Mouse (Mus musculus): ENCODE data around the gene Lrrc49. TPM values are rescaled to one million over a fixed set of nuclear protein-coding genes. Genes with fewer than 3 reads are reported as not detected.
A peak's percentile ranks its signal among the peaks of the same experiment; 100 is the strongest.

Lrrc49 gene
- total RNA-seq, 2 experiments from 2014 or later: 54.4 to 58.3 TPM

DNA sequence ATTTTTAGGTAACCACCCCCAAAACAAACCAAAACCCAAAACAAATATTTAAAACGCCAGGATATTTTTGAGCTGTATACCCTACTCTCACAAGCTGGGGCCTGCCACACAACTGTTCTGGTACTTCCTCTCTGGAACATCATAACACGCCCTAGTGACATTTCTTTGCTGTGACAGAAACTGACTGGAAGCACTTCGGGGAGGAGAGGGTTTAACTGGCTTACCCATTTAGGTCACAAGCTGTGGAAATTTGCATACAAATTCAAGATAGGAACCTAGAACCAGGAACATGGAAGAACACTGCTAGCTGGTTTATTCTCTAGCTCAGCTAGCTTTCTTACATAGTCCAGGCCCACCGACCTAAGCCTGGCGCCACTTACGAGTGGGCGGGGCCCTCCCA lies 92.6 kb downstream of the Lrrc49 start:
- DNase-seq: no peak

DNA sequence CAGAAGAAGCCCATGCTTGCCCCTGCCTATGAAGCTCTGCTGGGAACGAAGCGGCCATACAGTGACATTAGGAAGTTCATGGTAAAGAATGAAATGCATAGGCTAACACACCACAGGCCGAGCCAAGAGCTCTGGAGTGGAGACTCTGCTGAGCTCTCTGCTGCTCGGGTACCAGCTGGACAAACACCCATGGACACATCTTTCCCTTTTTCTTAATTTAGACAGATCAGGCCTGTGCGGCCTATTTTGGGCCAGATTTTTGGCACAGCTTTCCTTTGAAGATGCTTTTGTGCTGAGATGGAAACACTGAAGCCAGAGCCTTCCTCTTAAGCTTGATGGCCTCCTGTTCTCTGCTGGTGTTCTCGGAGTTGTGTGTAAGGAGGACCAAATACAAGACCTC lies 95.0 kb downstream of the Lrrc49 start:
- DNase-seq: peak in 1 of 2 experiments; percentile 16

DNA sequence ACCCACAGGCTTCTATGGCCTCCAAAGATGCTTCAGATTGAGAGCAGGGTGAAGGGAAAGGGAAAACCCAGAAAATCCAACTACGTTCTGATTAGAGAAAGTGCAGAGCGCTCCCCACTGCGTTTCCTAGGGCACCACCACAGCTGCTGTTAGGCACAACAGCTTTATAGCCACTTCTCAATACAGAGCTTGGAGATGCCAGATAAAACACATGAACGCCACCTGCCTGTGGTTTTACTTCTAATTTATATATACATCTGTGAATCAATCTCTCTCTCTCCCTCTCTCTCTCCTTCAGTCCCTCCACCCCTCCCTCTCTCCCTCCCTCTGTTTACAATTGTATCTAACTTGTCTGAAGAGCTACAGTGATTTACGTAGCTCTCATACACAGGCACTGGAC lies 95.6 kb downstream of the Lrrc49 start:
- DNase-seq: no peak

DNA sequence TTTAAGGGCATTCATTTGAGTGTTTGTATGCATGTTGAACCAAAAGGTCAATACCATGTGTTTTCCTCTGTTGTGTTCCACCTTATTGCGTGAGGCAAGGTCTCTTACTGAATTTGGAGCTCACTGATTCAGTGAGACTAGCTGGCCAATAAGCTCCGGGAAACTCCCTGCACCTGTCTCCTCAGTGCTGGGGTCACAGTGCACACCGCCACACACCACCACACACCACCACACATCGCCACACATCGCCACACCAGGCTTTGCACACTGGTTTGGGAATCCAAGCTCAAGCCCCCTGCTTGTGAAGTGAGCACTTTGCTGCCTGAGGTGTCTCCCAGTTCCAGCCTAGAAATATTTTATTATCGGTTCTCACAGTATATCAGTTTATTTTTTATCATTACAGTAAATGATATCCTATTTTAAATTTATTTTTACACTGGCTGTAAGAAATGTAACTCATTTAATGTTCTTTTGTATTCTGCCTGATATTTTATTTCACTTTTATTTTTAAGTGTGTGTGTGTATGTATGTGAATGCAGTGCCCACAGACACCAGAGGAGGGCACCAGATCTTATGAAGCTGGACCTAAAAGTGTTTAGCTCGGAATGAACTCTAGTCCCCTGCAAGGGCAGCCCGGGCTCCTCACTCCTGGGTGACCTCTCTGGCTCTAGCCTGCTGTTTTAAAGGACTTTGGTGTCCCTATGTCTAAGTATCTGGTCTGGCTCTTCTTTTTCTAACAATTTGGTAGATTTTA lies 96.9 kb downstream of the Lrrc49 start:
- DNase-seq: no peak

DNA sequence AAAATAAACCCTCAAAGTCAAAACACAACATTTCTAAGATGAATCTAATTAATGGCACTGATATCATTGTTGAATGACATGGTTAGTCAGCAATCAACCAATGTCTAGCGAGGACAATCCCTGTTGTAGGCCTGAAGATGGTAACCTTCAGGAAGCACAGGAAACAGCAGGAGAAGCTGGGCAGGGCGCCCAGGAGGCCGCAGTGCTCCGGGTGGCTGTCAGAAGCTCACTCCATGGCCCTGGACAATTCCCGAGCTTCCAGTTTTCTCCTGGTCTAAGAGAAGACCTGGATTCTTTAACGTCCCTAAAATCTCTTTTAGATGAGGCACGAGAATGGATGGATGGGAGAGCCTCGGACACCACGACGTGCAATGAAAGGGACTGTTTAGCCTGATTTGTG lies 99.0 kb downstream of the Lrrc49 start:
- no peak for DNase-seq

DNA sequence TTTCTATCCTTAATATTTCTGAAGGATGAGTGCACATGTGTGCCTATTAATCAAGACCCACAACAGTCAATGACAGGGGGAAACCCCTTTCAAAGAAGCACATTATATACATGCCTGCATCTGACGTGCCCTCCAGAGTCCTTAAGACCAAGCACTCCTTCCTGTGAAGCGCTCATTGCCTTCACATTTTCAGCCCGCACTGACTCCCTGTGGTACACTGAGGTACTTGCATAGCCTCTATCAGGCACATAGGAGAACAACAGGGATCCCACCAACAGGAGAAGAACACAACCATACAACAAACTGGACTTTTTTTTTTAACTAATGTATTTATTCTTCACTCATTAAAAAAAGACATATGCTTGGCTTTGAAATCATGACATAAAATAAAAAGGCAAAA lies 101.0 kb downstream of the Lrrc49 start:
- no peak for DNase-seq

DNA sequence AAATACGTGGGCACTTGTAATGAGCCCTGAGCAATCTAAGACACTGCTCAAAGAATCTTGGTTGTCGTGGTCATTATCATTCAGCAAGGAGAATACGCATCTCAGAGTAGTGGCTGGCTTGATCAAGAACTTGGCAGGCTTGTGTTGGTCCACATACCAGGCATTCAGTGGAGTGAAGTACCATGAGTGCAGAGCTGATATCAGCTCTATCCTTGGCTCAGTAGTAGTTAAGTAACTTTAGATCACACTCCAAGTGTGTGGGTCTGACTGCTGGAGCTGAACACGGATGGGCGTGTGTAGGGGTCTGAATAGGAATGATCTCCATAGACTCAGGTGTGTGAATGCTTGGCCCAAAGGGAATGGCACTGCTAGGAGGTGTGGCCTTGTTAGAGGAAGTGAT lies 102.8 kb downstream of the Lrrc49 start:
- DNase-seq: no peak

DNA sequence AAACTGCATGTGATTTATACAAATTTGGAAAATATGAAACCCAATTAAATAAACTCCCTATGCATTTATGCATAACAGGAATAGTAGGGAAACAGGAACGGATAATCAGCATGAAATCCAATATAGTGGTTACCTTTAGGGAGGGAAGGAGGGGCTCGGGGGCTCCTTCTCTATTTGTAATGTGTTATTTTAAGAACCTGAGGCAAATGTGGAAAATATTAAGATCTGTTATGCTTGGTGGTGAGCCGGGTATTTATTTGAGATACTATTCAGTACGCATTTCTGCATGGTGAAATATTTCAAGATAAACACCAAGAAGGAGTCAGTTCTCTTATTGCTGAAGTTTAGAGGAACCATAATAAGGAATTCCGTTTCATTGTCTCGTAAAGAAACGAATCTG lies 105.4 kb downstream of the Lrrc49 start:
- no peak for DNase-seq

DNA sequence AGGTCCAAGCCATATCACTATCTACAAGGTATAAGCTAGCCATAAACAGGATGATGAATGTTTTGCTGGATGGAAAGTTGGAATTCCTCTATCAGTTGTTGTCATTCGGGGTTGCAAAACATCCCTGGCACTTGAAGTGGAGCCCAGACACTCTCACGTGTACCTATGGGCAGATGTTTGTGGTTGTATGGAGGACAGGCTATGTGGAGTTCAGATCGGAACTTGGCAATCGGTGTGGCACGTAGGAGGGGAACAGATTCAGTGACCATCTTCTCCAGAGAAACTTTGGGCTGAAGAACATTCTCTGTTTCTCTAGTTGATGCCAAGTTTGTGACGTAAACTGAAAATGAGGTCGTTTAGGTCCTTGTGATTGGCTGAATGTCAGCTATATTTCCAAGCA lies 114.9 kb downstream of the Lrrc49 start:
- DNase-seq: no peak

DNA sequence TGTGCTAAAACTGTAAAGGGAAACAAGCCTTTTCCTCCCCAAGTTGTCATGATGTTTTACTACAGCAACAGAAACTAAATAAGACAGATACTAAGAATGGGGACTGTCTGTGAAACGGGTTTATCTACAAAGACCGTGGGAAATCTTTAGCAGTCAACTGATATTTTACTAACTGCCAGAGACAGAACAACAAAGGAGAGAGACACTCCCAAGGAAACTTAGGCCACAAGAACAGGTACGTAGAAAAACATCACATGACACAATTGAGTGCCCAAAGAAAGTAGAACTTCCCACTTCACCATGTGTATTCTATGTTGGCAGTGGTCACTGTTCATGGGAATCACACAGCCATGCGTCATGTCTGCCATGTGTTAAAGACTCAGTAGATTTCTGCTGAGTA lies 116.2 kb downstream of the Lrrc49 start:
- DNase-seq: no peak

DNA sequence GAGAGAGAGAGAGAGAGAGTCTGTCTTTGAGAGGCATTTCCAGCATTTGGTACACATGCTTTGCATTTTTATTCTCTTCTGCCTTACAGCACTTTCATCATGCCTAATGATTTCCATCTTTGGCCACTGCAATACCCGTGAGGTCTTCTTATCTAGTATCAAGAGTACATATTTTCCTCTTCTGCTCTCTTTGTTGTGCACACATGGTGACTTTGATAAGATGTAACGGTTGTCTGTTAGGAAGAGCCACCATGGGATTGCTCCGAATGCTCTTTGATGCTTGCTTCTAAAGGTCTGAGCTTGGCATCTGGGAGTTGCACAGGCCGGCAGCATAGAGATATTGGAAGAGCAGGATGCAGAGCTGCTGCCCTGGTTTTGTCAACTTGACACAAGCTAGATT lies 116.9 kb downstream of the Lrrc49 start:
- no peak for DNase-seq

DNA sequence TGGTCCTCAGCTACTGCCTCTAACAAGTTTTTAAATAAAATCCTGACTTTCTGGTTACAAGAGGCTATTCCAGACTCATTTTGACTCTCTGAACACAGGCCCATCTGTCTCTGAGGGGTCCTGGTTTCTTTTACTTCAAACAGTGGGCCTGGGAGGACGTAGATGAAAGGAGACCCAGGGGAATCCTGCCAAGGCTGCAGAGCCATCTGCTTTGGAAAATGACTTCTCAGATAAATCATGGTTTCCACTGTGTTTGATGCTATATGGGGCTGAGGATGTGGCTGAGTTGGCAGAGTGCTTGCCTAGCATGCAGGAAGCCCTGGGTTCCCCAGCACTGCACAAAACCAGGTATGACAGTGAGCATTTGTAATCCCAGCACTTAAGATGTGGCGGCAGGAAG lies 118.6 kb downstream of the Lrrc49 start:
- DNase-seq: no peak

DNA sequence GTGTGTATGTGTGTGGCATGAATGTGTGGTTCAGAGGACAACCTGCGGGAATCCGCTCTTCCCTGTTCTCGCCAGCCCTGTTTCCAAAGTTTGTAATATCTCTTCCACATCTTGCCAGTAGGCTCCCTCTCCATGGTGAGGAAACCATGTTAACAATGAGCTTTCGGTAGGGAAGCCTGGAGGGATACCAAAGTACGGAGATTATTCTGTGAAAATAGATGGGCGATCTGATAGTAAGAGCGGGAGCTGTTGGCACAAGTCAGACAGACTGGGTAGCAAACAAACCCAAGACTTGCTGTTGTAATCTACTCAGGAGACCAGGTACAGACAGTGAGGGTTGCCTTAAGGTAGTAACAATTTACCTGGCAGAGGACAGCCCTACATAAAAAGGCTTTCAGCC lies 124.1 kb downstream of the Lrrc49 start:
- DNase-seq: no peak

DNA sequence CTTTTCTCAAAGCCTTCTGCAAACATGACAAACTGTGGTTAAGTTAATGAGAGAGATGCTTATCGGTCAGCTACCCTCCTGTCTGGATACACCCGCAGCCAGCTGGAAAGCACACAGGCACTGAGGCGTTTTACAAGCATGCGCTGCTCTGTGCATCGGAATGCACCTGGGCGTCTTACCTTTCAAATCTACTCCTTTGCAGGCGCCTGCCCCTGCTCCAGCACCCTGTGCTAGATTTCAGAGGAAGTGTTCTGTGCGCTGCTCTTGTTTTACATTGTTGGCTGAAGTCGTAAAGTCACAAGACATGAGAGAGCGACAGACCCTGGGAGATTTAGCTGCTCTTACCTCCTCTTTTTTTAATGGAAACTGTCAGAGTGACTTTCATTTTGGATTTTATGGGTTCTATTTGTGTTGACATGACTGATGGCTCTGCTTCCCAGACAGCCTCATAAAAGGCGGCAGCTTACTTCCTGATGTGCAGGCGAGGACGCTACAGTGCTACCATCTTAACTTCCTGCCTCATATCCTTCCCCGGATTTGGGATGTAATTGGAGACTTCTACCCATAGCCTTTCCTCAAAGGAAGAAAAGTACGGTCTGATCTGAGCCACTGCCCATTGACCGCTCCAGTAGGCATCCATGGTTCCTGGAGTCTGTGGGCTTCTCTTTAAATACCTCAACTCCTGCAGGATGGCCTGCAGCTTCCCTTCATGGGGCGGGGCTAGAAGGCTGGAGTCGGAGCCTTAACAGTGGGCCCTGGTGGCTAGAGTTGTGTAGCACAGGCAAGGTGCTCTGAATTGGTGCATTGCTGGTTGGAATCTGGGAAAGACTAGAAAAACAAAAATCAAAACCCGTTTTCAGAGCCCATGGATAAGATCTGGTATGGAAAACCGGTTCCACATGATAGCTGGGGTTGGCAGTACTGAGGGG lies 125.3 kb downstream of the Lrrc49 start:
- no peak for DNase-seq

DNA sequence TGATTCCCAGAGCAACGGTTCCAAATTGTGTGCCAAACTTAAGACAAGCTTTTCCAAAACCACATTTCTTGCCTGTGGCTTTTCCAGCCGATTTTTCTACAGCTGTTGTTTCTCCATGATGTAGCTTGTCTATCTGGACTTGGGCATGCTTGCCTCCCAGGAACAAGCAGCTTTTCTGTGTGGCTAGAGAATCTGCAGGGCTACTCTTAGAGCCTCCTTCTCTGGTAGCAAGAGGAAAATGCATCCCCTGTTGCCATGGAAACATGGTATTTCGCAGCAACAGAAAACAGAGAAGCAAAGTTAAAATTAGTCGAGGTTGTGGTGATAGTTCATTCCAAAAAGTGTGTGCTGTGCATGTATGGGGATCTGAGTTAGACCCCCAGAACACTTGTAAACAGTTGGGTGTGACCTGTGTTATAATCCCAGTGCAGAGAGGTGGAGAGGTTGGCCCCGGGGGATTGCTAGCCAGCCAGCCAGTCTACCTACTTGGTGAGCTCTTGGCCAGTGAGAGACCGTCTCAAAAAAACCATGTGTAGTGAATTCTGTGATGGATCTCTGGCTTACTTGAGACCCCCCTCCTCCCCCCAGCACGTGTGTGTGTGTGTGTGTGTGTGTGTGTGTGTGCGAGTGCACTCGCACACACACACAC lies 126.2 kb downstream of the Lrrc49 start:
- peak in 1 of 2 experiments; percentile 23 for DNase-seq

DNA sequence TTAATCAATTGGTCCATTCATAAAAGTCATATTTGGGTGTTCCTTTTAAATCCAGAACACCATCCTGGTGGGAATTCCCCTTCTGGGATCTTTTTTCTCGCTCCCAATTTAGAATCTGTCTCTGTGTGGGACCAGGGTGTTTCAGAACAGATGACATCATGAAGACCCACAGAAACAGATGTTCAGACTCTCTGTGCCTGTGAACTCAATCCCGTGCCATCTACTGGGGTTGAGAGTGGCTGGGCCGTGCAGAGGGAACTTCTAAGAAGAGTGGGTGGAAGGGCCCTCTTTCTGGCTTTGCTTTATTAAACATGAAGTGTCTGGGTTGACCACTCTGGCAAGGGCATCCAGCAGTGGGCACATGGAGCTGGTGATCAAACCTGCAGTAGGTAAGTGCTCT lies 129.5 kb downstream of the Lrrc49 start:
- no peak for DNase-seq

DNA sequence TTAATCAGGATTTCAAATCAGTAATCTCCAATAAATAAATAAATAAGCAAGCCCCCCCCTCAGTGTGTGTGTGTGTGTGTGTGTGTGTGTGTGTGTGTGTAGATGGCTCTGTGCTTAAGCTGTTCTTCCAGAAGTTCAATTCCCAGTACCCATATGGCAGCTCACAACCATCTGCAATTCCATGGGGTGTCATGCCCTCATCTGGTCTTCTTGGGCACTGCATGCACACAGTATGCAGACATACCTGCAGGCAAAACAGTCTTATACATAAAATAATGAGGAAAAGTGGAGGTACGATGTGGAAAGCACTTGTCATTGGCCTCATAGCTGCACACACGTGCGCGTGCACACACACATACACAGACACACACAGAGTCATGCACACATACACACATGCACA lies 136.7 kb downstream of the Lrrc49 start:
- no peak for DNase-seq

DNA sequence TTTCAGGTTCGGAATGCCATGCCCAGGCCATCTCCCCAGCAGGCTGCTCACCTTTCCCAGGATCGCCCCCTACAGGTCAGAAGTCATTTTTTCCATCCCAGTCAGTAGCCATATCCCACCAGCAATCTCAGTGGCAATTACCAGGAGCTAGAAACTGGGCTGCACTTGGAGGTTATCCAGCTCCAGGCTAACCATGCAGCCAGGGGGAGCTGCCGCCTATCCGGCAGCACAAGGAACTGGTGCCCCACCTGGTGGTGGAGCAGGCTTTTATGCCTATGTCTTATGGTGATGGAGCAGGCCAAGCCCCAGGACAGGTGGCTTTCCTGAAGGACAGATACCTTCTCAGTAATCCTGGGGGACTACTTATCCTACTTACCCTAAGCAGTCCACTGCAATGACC lies 139.8 kb downstream of the Lrrc49 start:
- peak in 1 of 2 experiments; percentile 26 for DNase-seq

DNA sequence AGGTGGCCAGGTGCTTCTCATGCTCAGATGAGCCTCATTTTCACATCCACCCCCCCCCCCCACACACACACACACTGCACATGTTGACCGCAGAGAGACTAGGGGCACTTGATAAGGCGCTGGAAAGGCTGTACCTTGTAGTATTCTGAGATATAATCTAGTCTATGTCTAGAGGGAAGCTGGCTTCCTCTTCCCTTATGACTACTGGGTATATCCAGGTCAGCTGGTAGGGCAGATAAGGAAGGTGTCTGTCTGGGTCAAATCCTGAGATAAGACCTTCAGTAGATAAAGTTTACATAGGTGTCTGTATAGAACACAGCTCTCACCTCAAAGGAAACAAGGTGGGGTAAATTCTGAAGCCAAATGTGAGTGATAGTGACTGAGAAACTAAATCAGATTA lies 141.8 kb downstream of the Lrrc49 start:
- DNase-seq: no peak

DNA sequence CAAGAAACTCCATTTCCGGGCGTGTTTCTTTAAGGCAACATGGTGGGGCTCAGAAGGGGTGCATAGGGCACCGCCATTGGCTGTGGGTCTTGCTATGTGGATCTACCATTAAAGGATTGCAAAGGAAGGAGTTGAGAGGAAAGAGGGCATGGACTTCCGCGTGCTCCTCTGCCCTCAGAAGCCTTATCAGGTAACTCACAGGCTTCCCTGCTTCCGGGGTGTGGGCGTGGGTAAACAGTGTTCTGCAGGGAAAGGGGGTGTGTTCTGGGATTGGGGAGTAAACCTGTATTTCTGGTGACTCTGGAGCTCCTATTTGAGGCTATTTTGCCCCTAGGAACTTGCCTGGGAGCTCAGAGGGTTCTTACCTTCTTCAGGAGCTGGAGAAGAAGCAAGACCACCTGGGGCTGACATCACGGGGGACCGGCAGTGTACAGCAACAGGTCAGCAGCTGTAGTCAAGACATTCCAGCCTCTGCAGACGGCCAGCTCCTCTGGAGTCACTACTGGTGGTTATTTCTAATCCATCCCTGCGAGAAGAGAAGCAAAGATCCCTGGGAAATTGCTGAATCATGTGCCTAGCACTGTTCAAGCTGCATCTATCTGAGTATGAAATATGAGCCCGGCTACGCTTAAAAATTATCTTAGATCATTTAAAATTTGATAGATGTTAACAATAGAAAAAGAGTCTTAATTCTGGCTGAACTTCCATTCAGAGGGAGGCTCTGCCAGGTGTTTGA lies 142.4 kb downstream of the Lrrc49 start:
- no peak for DNase-seq

DNA sequence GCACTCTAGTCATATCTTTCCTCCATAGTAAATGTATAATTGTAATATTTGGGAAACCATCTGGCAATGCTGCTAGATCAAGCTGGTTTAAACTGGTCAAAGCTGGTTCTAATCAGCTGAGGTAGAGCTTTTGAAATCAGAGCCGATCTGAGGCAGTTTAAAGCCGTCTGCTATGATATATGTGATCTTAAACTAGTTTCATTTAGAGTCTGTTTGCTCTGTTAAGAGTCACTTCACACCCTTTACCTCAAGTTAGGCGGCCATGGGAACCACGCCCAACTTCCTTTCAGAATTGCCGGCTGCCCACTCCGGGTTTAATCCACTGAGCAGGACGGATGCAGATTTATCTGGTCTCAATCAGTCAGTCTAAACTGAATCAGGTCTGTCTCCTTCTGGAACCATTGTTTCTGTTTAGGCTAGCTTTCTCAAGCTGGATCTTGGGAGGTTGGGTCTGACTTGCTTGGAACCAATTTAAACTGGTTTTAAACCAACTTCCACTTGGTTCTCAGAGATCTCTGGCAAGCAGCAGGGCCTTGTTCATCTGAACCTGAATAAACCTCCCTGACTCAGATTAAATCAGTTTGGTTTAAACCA lies 144.4 kb downstream of the Lrrc49 start:
- no peak for DNase-seq

DNA sequence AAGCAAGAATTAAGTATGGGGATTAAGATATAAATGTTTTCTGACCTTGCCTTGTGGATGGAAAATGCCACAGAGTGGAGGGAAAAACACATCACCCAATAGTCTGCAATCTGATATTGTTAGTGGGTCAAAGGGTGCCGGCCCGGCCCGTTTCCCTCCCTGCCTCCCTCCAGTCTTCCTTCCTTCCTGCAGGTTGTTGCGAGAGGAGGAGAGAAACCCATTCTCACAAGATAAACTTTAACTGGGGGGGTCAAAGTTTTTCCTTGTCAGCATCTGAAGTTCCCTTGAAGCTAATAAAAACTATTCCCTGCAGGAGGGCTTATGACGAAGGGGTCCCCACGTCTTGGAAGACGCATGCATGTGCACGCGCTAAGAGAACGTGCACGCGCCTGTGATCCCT lies 157.6 kb downstream of the Lrrc49 start:
- DNase-seq: no peak

All from layer of hippocampus, postnatal 36 days (tissue).